Mouse (Mus musculus): ENCODE data around the gene Wdr48. TPM values are rescaled to one million over a fixed set of nuclear protein-coding genes. Genes with fewer than 3 reads are reported as not detected.
A peak's percentile ranks its signal among the peaks of the same experiment; 100 is the strongest.

The Wdr48 gene
- polyA plus RNA-seq, 1 experiment from 2014 or later = 32.9 TPM

- Histone ChIP-seq H3K36me3 (peaks cover 67% of the 10 kb centered on the region), H3K9me3 (replicated peaks) (no peaks in the 10 kb centered on the region), H3K4me3 (no peak overlapping the region), H3K9ac (no peak overlapping the region), H3K27me3 (replicated peaks) (no peaks in the 10 kb centered on the region), H3K4me1 (peaks cover 27% of the 10 kb centered on the region), H3K27ac (no peak overlapping the region), H3K4me2 (no peak overlapping the region)
- no peak for ATAC-seq
- 76% methylated on average over 12 of the region's 12 CpGs for WGBS (ENCODE audit: insufficient replicate concordance)
Measured at GRCm38 (mm10) chr9:119932358-119932757, 37.7 kb downstream of the Wdr48 start.

- H3K4me3 ChIP-seq = no peak overlapping the region
- no peak overlapping the region for H3K9ac ChIP-seq
- H3K27ac ChIP-seq = no peak overlapping the region
Measured at GRCm38 (mm10) chr9:119933675-119934074, 39.0 kb downstream of the Wdr48 start.

GRCm38 (mm10) chr9:119937005-119937773 lies 42.5 kb downstream of the Wdr48 start, which contains the start of the genes Gorasp1 and Ttc21a:
Gorasp1 (minus strand) TSS chr9:119937565.
Ttc21a (plus strand) TSS chr9:119937606.
- 6% methylated on average over 40 of the region's 40 CpGs for WGBS (ENCODE audit: insufficient replicate concordance)
- peak within 1 kb of the TSS; percentile 75 for H3K27ac ChIP-seq

More at GRCm38 (mm10) chr9:119933675-119934074, 39.0 kb downstream of the Wdr48 start:
- Histone ChIP-seq H3K36me3 (peaks cover 54% of the 10 kb centered on the region), H3K4me2 (no peak overlapping the region), H3K27me3 (replicated peaks) (no peaks in the 10 kb centered on the region), H3K9me3 (replicated peaks) (no peaks in the 10 kb centered on the region), H3K4me1 (peaks cover 35% of the 10 kb centered on the region)
- ATAC-seq = no peak
- 78% methylated on average over 6 of the region's 6 CpGs for WGBS (ENCODE audit: insufficient replicate concordance)

GRCm38 (mm10) chr9:119938496-119938895 lies 43.8 kb downstream of the Wdr48 start:
- H3K4me1 ChIP-seq = peaks cover 33% of the 10 kb centered on the region
- H3K9ac ChIP-seq = no peak overlapping the region
- no peaks in the 10 kb centered on the region for H3K9me3 ChIP-seq (replicated peaks)
- no peaks in the 10 kb centered on the region for H3K27me3 ChIP-seq (replicated peaks)
- peaks cover 8% of the 10 kb centered on the region for H3K36me3 ChIP-seq
- no peak overlapping the region for H3K4me2 ChIP-seq
- no peak overlapping the region for H3K27ac ChIP-seq
- WGBS (ENCODE audit: insufficient replicate concordance) = 43% methylated on average over 4 of the region's 4 CpGs
- H3K4me3 ChIP-seq = no peak overlapping the region
- ATAC-seq = no peak

More at GRCm38 (mm10) chr9:119937005-119937773, 42.5 kb downstream of the Wdr48 start, which contains the start of the genes Gorasp1 and Ttc21a:
- peaks cover 35% of the 10 kb centered on the region for H3K4me1 ChIP-seq
- no peaks in the 10 kb centered on the region for H3K27me3 ChIP-seq (replicated peaks)
- ATAC-seq = peak; percentile 91
- peak within 1 kb of the TSS; percentile 86 for H3K9ac ChIP-seq
- H3K4me2 ChIP-seq = peak within 1 kb of the TSS; percentile 95
- H3K36me3 ChIP-seq = peaks cover 19% of the 10 kb centered on the region
- no peaks in the 10 kb centered on the region for H3K9me3 ChIP-seq (replicated peaks)
- H3K4me3 ChIP-seq = peak within 1 kb of the TSS; percentile 85

- H3K36me3 ChIP-seq = peaks cover 8% of the 10 kb centered on the region
- H3K27ac ChIP-seq = no peak overlapping the region
- ATAC-seq = no peak
- H3K9me3 ChIP-seq (replicated peaks) = no peaks in the 10 kb centered on the region
- H3K4me2 ChIP-seq = no peak overlapping the region
- H3K9ac ChIP-seq = no peak overlapping the region
- no peak overlapping the region for H3K4me3 ChIP-seq
- no peaks in the 10 kb centered on the region for H3K27me3 ChIP-seq (replicated peaks)
- 75% methylated on average over 10 of the region's 10 CpGs for WGBS (ENCODE audit: insufficient replicate concordance)
- peaks cover 30% of the 10 kb centered on the region for H3K4me1 ChIP-seq
Measured at GRCm38 (mm10) chr9:119939646-119940045, 45.0 kb downstream of the Wdr48 start.

GRCm38 (mm10) chr9:119941407-119941806 lies 46.7 kb downstream of the Wdr48 start:
- no peaks in the 10 kb centered on the region for H3K27me3 ChIP-seq (replicated peaks)
- no peaks in the 10 kb centered on the region for H3K9me3 ChIP-seq (replicated peaks)
- H3K4me3 ChIP-seq = no peak overlapping the region
- H3K9ac ChIP-seq = no peak overlapping the region
- 72% methylated on average over 5 of the region's 5 CpGs for WGBS (ENCODE audit: insufficient replicate concordance)
- ATAC-seq = no peak
- H3K4me2 ChIP-seq = no peak overlapping the region
- H3K4me1 ChIP-seq = peaks cover 20% of the 10 kb centered on the region
- no peaks in the 10 kb centered on the region for H3K36me3 ChIP-seq
- H3K27ac ChIP-seq = no peak overlapping the region

- ATAC-seq = no peak
- H3K9me3 ChIP-seq (replicated peaks) = no peaks in the 10 kb centered on the region
- H3K4me2 ChIP-seq = no peak overlapping the region
- H3K4me1 ChIP-seq = peaks cover 15% of the 10 kb centered on the region
- H3K27ac ChIP-seq = no peak overlapping the region
- H3K9ac ChIP-seq = no peak overlapping the region
- no peaks in the 10 kb centered on the region for H3K36me3 ChIP-seq
- 81% methylated on average over 14 of the region's 14 CpGs for WGBS (ENCODE audit: insufficient replicate concordance)
- H3K4me3 ChIP-seq = no peak overlapping the region
- H3K27me3 ChIP-seq (replicated peaks) = no peaks in the 10 kb centered on the region
Measured at GRCm38 (mm10) chr9:119941861-119942260, 47.2 kb downstream of the Wdr48 start.

GRCm38 (mm10) chr9:119943326-119943725 lies 48.6 kb downstream of the Wdr48 start:
- Histone ChIP-seq H3K9me3 (replicated peaks) (no peaks in the 10 kb centered on the region), H3K4me3 (no peak overlapping the region), H3K27ac (no peak overlapping the region; the same call in 1 of the 2 replicates), H3K27me3 (replicated peaks) (no peaks in the 10 kb centered on the region), H3K4me1 (peaks cover 3% of the 10 kb centered on the region; the same call in 1 of the 2 replicates), H3K9ac (no peak overlapping the region), H3K4me2 (no peak overlapping the region), H3K36me3 (no peaks in the 10 kb centered on the region)
- WGBS (ENCODE audit: insufficient replicate concordance) = 44% methylated on average over 1 of the region's 1 CpGs
- no peak for ATAC-seq

GRCm38 (mm10) chr9:119945173-119945900 lies 50.7 kb downstream of the Wdr48 start:
- Histone ChIP-seq H3K4me2 (no peak overlapping the region), H3K27me3 (replicated peaks) (no peaks in the 10 kb centered on the region), H3K27ac (no peak overlapping the region), H3K9ac (no peak overlapping the region), H3K4me3 (no peak overlapping the region), H3K9me3 (replicated peaks) (no peaks in the 10 kb centered on the region), H3K36me3 (no peaks in the 10 kb centered on the region), H3K4me1 (peaks cover 3% of the 10 kb centered on the region; the same call in 1 of the 2 replicates)
- 68% methylated on average over 12 of the region's 12 CpGs for WGBS (ENCODE audit: insufficient replicate concordance)
- ATAC-seq = no peak

- WGBS (ENCODE audit: insufficient replicate concordance) = 28% methylated on average over 3 of the region's 3 CpGs
- no peaks in the 10 kb centered on the region for H3K27me3 ChIP-seq (replicated peaks)
- no peak overlapping the region for H3K4me2 ChIP-seq
- H3K9ac ChIP-seq = no peak overlapping the region
- H3K4me3 ChIP-seq = no peak overlapping the region
- ATAC-seq = no peak
- H3K27ac ChIP-seq = no peak overlapping the region
- H3K4me1 ChIP-seq = no peaks in the 10 kb centered on the region
- no peaks in the 10 kb centered on the region for H3K9me3 ChIP-seq (replicated peaks)
- no peaks in the 10 kb centered on the region for H3K36me3 ChIP-seq
Measured at GRCm38 (mm10) chr9:119948804-119949203, 54.1 kb downstream of the Wdr48 start.

GRCm38 (mm10) chr9:119950434-119950833 lies 55.8 kb downstream of the Wdr48 start:
- Histone ChIP-seq H3K9me3 (replicated peaks) (no peaks in the 10 kb centered on the region), H3K27me3 (replicated peaks) (no peaks in the 10 kb centered on the region), H3K36me3 (no peaks in the 10 kb centered on the region), H3K4me3 (no peak overlapping the region), H3K27ac (no peak overlapping the region), H3K9ac (no peak overlapping the region), H3K4me1 (no peaks in the 10 kb centered on the region), H3K4me2 (no peak overlapping the region)
- no peak for ATAC-seq
- WGBS (ENCODE audit: insufficient replicate concordance) = 54% methylated on average over 6 of the region's 6 CpGs

GRCm38 (mm10) chr9:119951388-119951787 lies 56.7 kb downstream of the Wdr48 start:
- ATAC-seq = no peak
- WGBS (ENCODE audit: insufficient replicate concordance) = 65% methylated on average over 9 of the region's 9 CpGs

More at GRCm38 (mm10) chr9:119951388-119951787, 56.7 kb downstream of the Wdr48 start:
- H3K9ac ChIP-seq = no peak overlapping the region
- H3K27ac ChIP-seq = no peak overlapping the region
- no peaks in the 10 kb centered on the region for H3K4me1 ChIP-seq
- no peaks in the 10 kb centered on the region for H3K9me3 ChIP-seq (replicated peaks)
- no peaks in the 10 kb centered on the region for H3K27me3 ChIP-seq (replicated peaks)
- H3K4me2 ChIP-seq = no peak overlapping the region
- H3K36me3 ChIP-seq = no peaks in the 10 kb centered on the region
- H3K4me3 ChIP-seq = no peak overlapping the region
